ENCODE assay signal across 14 mouse cellular contexts in genomic region chr3:87323778-87324177, GRCm38 (mm10). TPM values are rescaled to one million over a fixed set of nuclear protein-coding genes. Genes with fewer than 3 reads are reported as not detected.
A peak's percentile ranks its signal among the peaks of the same experiment; 100 is the strongest.
DNase-seq lines count a peak whose midpoint lies in the region; ATAC-seq and TF ChIP-seq lines count a peak whose summit lies in the region.
"Had no signal": no experiment of that assay in that cellular context is flagged by ENCODE, and none has a peak within 500 bp of the region (broad histone marks: within the 10 kb centered on the region; RNA-seq: fewer than 3 reads in every experiment).

No protein-coding gene starts in this region.

- no peaks in the 10 kb centered on the region for H3K9me3 ChIP-seq in lung, postnatal 0 days (ENCODE audit: low read length)
- H3K9me3 ChIP-seq: embryonic facial prominence, embryonic 15.5 days; limb, embryonic 12.5 days; midbrain, embryonic 12.5 days had no signal

- no peaks in the 10 kb centered on the region for H3K79me2 ChIP-seq in heart, adult 2 months (replicated peaks; ENCODE audit: control insufficient read depth, insufficient read depth, low read length)

- H3K27me3 ChIP-seq in heart, adult 2 months (ENCODE audit: control insufficient read depth, insufficient read depth, low read length): no peaks in the 10 kb centered on the region
- H3K27me3 ChIP-seq in lung, postnatal 0 days (replicated peaks; ENCODE audit: insufficient read depth, low read length): no peaks in the 10 kb centered on the region
- H3K27me3 ChIP-seq: embryonic facial prominence, embryonic 15.5 days; limb, embryonic 12.5 days; midbrain, embryonic 12.5 days had no signal

- TF ChIP-seq POLR2A in heart, adult 2 months (IDR thresholded peaks at IDR 0.05; ENCODE audit: insufficient read depth, low read depth, low read length): no peak
- no peak for TF ChIP-seq POLR2A in lung, adult 2 months (IDR thresholded peaks at IDR 0.05; ENCODE audit: borderline replicate concordance, extremely low read depth, low read depth, low read length)
- TF ChIP-seq POLR2A in brain, embryonic 14.5 days (IDR thresholded peaks at IDR 0.05; ENCODE audit: borderline replicate concordance, extremely low read depth, insufficient read depth, insufficient read length, poor library complexity, severe bottlenecking): no peak

- no peaks in the 10 kb centered on the region for H3K4me1 ChIP-seq in heart, adult 2 months (ENCODE audit: control insufficient read depth, insufficient read depth, low read length)
- no peaks in the 10 kb centered on the region for H3K4me1 ChIP-seq in lung, postnatal 0 days (ENCODE audit: insufficient read depth, low read depth, low read length)
- H3K4me1 ChIP-seq in lung, adult 2 months (ENCODE audit: control insufficient read depth, insufficient read depth, low read length): no peaks in the 10 kb centered on the region
- H3K4me1 ChIP-seq: embryonic facial prominence, embryonic 15.5 days; limb, embryonic 12.5 days; midbrain, embryonic 12.5 days had no signal

- WGBS in heart, adult 2 months: 12% methylated on average over 3 of the region's 3 CpGs
- 9% methylated on average over 3 of the region's 3 CpGs for WGBS in lung, postnatal 0 days
- 8% methylated on average over 3 of the region's 3 CpGs for WGBS in lung, adult 2 months

- no peaks in the 10 kb centered on the region for H3K36me3 ChIP-seq in heart, adult 2 months (ENCODE audit: control insufficient read depth, insufficient read depth, low read length)
- no peaks in the 10 kb centered on the region for H3K36me3 ChIP-seq in lung, postnatal 0 days (ENCODE audit: insufficient read depth, low read length)
- H3K36me3 ChIP-seq: embryonic facial prominence, embryonic 15.5 days; limb, embryonic 12.5 days; midbrain, embryonic 12.5 days had no signal

- TF ChIP-seq CTCF in heart, adult 2 months (IDR thresholded peaks at IDR 0.05): peak; percentile 73
- peak; percentile 59 for TF ChIP-seq CTCF in lung, postnatal 0 days (IDR thresholded peaks at IDR 0.05)
- TF ChIP-seq CTCF in lung, adult 2 months (IDR thresholded peaks at IDR 0.05; ENCODE audit: insufficient read depth, low read length): no peak
- peak; percentile 47; the same call in 1 of the 2 replicates for TF ChIP-seq CTCF in brain, embryonic 14.5 days (IDR thresholded peaks at IDR 0.05; ENCODE audit: borderline replicate concordance, extremely low read depth, insufficient read depth, insufficient read length)

- DNase-seq in heart, adult 2 months: no peak
- no peak for DNase-seq in heart, adult 9 months (ENCODE audit: low spot score in 2 of 2)
- DNase-seq in lung, postnatal 0 days (ENCODE audit: low spot score): peak; percentile 30
- DNase-seq in lung, adult 2 months: no peak
- DNase-seq in brain, embryonic 14.5 days (ENCODE audit: low read depth): peak; percentile 47
- peak; percentile 52 for DNase-seq in retina, embryonic 14.5 days (ENCODE audit: low spot score)
- DNase-seq in thymus, postnatal 4 days: no peak
- DNase-seq in ovary, postnatal 36 days (ENCODE audit: low spot score): no peak
- DNase-seq: gastrocnemius, postnatal 10 days; right cerebral cortex, postnatal 14 days had no signal

- intact Hi-C loops in heart, adult 2 months (cut with DNase I): loop anchor here (1.0 to 5.0 kb wide), 3 partner anchors 85 to 239 kb away; no protein-coding TSS in a partner anchor

- no peak overlapping the region for H3K4me2 ChIP-seq in lung, postnatal 0 days (replicated peaks; ENCODE audit: low read depth, low read length)
- H3K4me2 ChIP-seq: embryonic facial prominence, embryonic 15.5 days; limb, embryonic 12.5 days; midbrain, embryonic 12.5 days had no signal

- H3K9ac ChIP-seq in heart, adult 2 months (ENCODE audit: low read depth, low read length): no peak overlapping the region
- H3K9ac ChIP-seq in lung, postnatal 0 days (replicated peaks; ENCODE audit: low read depth): no peak overlapping the region
- H3K9ac ChIP-seq: embryonic facial prominence, embryonic 15.5 days; limb, embryonic 12.5 days; midbrain, embryonic 12.5 days had no signal

- no peak overlapping the region for H3K4me3 ChIP-seq in heart, adult 2 months
- H3K4me3 ChIP-seq in lung, postnatal 0 days (ENCODE audit: low read depth, low read length): no peak overlapping the region
- no peak overlapping the region for H3K4me3 ChIP-seq in lung, adult 2 months (replicated peaks; ENCODE audit: extremely low read depth, low read depth, low read length)
- H3K4me3 ChIP-seq: embryonic facial prominence, embryonic 15.5 days; limb, embryonic 12.5 days; midbrain, embryonic 12.5 days had no signal

- TF ChIP-seq EP300 in heart, adult 2 months (IDR thresholded peaks at IDR 0.05; ENCODE audit: insufficient read depth, low read depth, low read length): no peak
- no peak for TF ChIP-seq EP300 in lung, postnatal 0 days (IDR thresholded peaks at IDR 0.05)

- H3K27ac ChIP-seq in heart, adult 2 months: no peak overlapping the region
- H3K27ac ChIP-seq in lung, postnatal 0 days (ENCODE audit: low read length): no peak overlapping the region
- H3K27ac ChIP-seq: embryonic facial prominence, embryonic 15.5 days; limb, embryonic 12.5 days; midbrain, embryonic 12.5 days had no signal

- ATAC-seq in lung, postnatal 0 days: no peak

RNA-seq across cellular contexts. Expression of gene Cd5l, which starts 33.9 kb away (rescaled TPM):
- 1 to 10 TPM in 1 of 2 experiments, under 1 TPM in 1; 0.18 to 1.3 TPM for total RNA-seq in heart, adult 2 months (2021)
- polyA plus RNA-seq in heart, adult 2 months (2012; rRNA removed): 0.44 and 0.59 TPM in 2 replicates
- polyA plus RNA-seq in lung, postnatal 0 days (2015; fragmentation: Nextera tagmentation; extraction: Ambion mirVana): 0.25 and 0.27 TPM in 2 replicates
- 1.5 and 2.8 TPM in 2 replicates for polyA plus RNA-seq in lung, adult 2 months (2012; rRNA removed)
- polyA plus RNA-seq in brain, embryonic 14.5 days (2012; rRNA removed): 0.14 and 0.36 TPM in 2 replicates
- total RNA-seq: gastrocnemius, postnatal 10 days; layer of hippocampus, adult 18-20 months had no signal
- polyA plus RNA-seq: limb, embryonic 12.5 days had no signal

RNA-seq across cellular contexts. Expression of gene Fcrl1, which starts 52.4 kb away (rescaled TPM):
- under 1 TPM in 1 of 2 experiments, not detected in 1; 0.45 TPM for total RNA-seq in heart, adult 2 months (2021)
- 0.41 and 0.78 TPM in 2 replicates for polyA plus RNA-seq in heart, adult 2 months (2012; rRNA removed)
- polyA plus RNA-seq in lung, postnatal 0 days (2015; fragmentation: Nextera tagmentation; extraction: Ambion mirVana): 0.35 and 0.60 TPM in 2 replicates
- 2.1 and 2.6 TPM in 2 replicates for polyA plus RNA-seq in lung, adult 2 months (2012; rRNA removed)
- 0.07 TPM in 1 of 2 replicates, not detected in the other for polyA plus RNA-seq in brain, embryonic 14.5 days (2012; rRNA removed)
- total RNA-seq: gastrocnemius, postnatal 10 days had no signal
- polyA plus RNA-seq: limb, embryonic 12.5 days had no signal

Comparison
In these comparisons a context has a peak if more than half of its experiments do, and no peak if none do; other contexts are left out.
1. DNase-seq: peak in lung, postnatal 0 days (single experiment), brain, embryonic 14.5 days (single experiment) and retina, embryonic 14.5 days (single experiment); none in heart, adult 2 months (0 of 2), heart, adult 9 months (0 of 2), lung, adult 2 months (single experiment), thymus, postnatal 4 days (single experiment) and ovary, postnatal 36 days (single experiment).